Mouse (Mus musculus): ENCODE data around the gene Sp9.

Sp9 gene

GRCm38 (mm10) chr2:73312152-73313116 lies 40.7 kb downstream of the Sp9 start, which contains the start of the genes Scrn3 and Cir1:
Scrn3 (plus strand) TSS chr2:73312601.
Cir1 (minus strand) TSS chr2:73312701.
- DNase-seq (ENCODE audit: low read depth, low spot score): peak; percentile 99

- peak; percentile 56 for DNase-seq (ENCODE audit: low read depth, low spot score)
These were observed 41.4 kb downstream of the Sp9 start for GRCm38 (mm10) chr2:73313117-73313501.

- no peak for DNase-seq (ENCODE audit: low read depth, low spot score)
These were observed 42.6 kb downstream of the Sp9 start for GRCm38 (mm10) chr2:73314311-73314710.

- DNase-seq (ENCODE audit: low read depth, low spot score): no peak
These were observed 45.7 kb downstream of the Sp9 start for GRCm38 (mm10) chr2:73317426-73317825.

- DNase-seq (ENCODE audit: low read depth, low spot score): no peak
These were observed 47.5 kb downstream of the Sp9 start for GRCm38 (mm10) chr2:73319218-73319617.

GRCm38 (mm10) chr2:73322991-73323390 lies 51.3 kb downstream of the Sp9 start:
- DNase-seq (ENCODE audit: low read depth, low spot score): peak; percentile 31

- no peak for DNase-seq (ENCODE audit: low read depth, low spot score)
These were observed 54.1 kb downstream of the Sp9 start for GRCm38 (mm10) chr2:73325871-73326270.
